Mouse (Mus musculus) forebrain, embryonic 11.5 days (tissue): ENCODE data around the gene Fgf9. TPM values are rescaled to one million over a fixed set of nuclear protein-coding genes. Genes with fewer than 3 reads are reported as not detected.

Experiments
- ATAC-seq: fragments of 200-750 bp; cut with Nextera tagmentation; replicated peaks from 2 replicates; pipeline ENCODE4 v1.8.0; 2017; ENCODE audit warnings: moderate TSS enrichment; ENCODE audit not compliant: low FRiP score
- DNase-seq: peaks from one replicate; pipeline ENCODE4 v3.0.0-alpha.2; 2017; ENCODE audit warnings: low spot score
- H3K27ac ChIP-seq: fragments of 300-500 bp; sonication (generic); 2 replicates; pipeline ENCODE4 v1.5.1; 2014; ENCODE audit warnings: low read depth, low read length
- H3K27me3 ChIP-seq: fragments of 300-500 bp; sonication (generic); 2 replicates; pipeline ENCODE4 v1.6.1; 2014; ENCODE audit warnings: mild to moderate bottlenecking, low read length, mixed read lengths; ENCODE audit not compliant: control insufficient read depth, insufficient read depth
- H3K36me3 ChIP-seq: fragments of 300-500 bp; sonication (generic); 2 replicates; pipeline ENCODE4 v1.6.1; 2014; ENCODE audit warnings: mild to moderate bottlenecking, low read length, moderate library complexity, mixed read lengths; ENCODE audit not compliant: control insufficient read depth, insufficient read depth
- H3K4me1 ChIP-seq: fragments of 300-500 bp; sonication (generic); replicated peaks from 2 replicates; pipeline ENCODE4 v1.6.1; 2014; ENCODE audit warnings: low read length, mixed read lengths; ENCODE audit not compliant: control insufficient read depth, insufficient read depth
- H3K4me2 ChIP-seq: fragments of 300-500 bp; sonication (generic); 2 replicates; pipeline ENCODE4 v1.6.1; 2014; ENCODE audit warnings: low read depth, mild to moderate bottlenecking, low read length, moderate library complexity, mixed read lengths; ENCODE audit not compliant: severe bottlenecking
- H3K4me3 ChIP-seq: fragments of 300-500 bp; sonication (generic); 2 replicates; pipeline ENCODE4 v1.5.1; 2014; ENCODE audit warnings: low read depth, low read length
- H3K9ac ChIP-seq: fragments of 300-500 bp; sonication (generic); 2 replicates; pipeline ENCODE4 v1.6.1; 2014; ENCODE audit warnings: low read length
- H3K9me3 ChIP-seq: fragments of 300-500 bp; sonication (generic); 2 replicates; pipeline ENCODE4 v1.6.1; 2016; ENCODE audit warnings: low read length, mixed read lengths; ENCODE audit not compliant: control insufficient read depth
- WGBS: fragments of 180-500 bp; shearing (Covaris S2); extraction: QIAGEN DNeasy Blood & Tissue Kit; methylation state at CpG from one replicate; pipeline ENCODE4 v1.1.7; 2014; 5-methylcytosine and 5-hydroxymethylcytosine counted together
- polyA plus RNA-seq: library from polyadenylated mRNA; unstranded; fragments of >200 nt; fragmentation: Nextera tagmentation; extraction: Ambion mirVana; gene quantifications from 2 replicates; pipeline ENCODE4 v1.2.1, GENCODE M21; 2014

Gene Fgf9
- polyA plus RNA-seq, 1 experiment from 2014 or later = 2.2 TPM

GRCm38 (mm10) chr14:58104266-58104665 lies 33.9 kb downstream of the Fgf9 start:
- H3K36me3 ChIP-seq = no peaks in the 10 kb centered on the region
- ATAC-seq = no peak
- H3K4me1 ChIP-seq = no peaks in the 10 kb centered on the region
- no peak overlapping the region for H3K4me2 ChIP-seq
- H3K27ac ChIP-seq = no peak overlapping the region
- no peaks in the 10 kb centered on the region for H3K27me3 ChIP-seq
- WGBS = 72% methylated on average over 8 of the region's 8 CpGs
- H3K9ac ChIP-seq = no peak overlapping the region
- H3K4me3 ChIP-seq = no peak overlapping the region
- no peaks in the 10 kb centered on the region for H3K9me3 ChIP-seq
- DNase-seq = no peak

GRCm38 (mm10) chr14:58105596-58105995 lies 35.2 kb downstream of the Fgf9 start:
- ATAC-seq = no peak
- Histone ChIP-seq H3K4me1 (no peaks in the 10 kb centered on the region), H3K9me3 (no peaks in the 10 kb centered on the region), H3K36me3 (no peaks in the 10 kb centered on the region), H3K27me3 (no peaks in the 10 kb centered on the region), H3K9ac (no peak overlapping the region), H3K4me3 (no peak overlapping the region), H3K27ac (no peak overlapping the region), H3K4me2 (no peak overlapping the region)
- no peak for DNase-seq
- WGBS = 88% methylated on average over 5 of the region's 5 CpGs

GRCm38 (mm10) chr14:58109601-58110000 lies 39.3 kb downstream of the Fgf9 start:
- Histone ChIP-seq H3K9ac (no peak overlapping the region), H3K36me3 (no peaks in the 10 kb centered on the region), H3K4me2 (no peak overlapping the region), H3K27ac (no peak overlapping the region), H3K9me3 (no peaks in the 10 kb centered on the region), H3K27me3 (no peaks in the 10 kb centered on the region), H3K4me3 (no peak overlapping the region), H3K4me1 (no peaks in the 10 kb centered on the region)
- no peak for ATAC-seq
- DNase-seq = no peak
- WGBS = 94% methylated on average over 9 of the region's 9 CpGs

- no peak for ATAC-seq
- 90% methylated on average over 10 of the region's 10 CpGs for WGBS
- Histone ChIP-seq H3K4me2 (no peak overlapping the region), H3K9ac (no peak overlapping the region), H3K9me3 (no peaks in the 10 kb centered on the region), H3K36me3 (no peaks in the 10 kb centered on the region), H3K4me1 (no peaks in the 10 kb centered on the region), H3K4me3 (no peak overlapping the region), H3K27ac (no peak overlapping the region), H3K27me3 (no peaks in the 10 kb centered on the region)
- no peak for DNase-seq
These were observed 41.2 kb downstream of the Fgf9 start for GRCm38 (mm10) chr14:58111562-58111961.

DNA sequence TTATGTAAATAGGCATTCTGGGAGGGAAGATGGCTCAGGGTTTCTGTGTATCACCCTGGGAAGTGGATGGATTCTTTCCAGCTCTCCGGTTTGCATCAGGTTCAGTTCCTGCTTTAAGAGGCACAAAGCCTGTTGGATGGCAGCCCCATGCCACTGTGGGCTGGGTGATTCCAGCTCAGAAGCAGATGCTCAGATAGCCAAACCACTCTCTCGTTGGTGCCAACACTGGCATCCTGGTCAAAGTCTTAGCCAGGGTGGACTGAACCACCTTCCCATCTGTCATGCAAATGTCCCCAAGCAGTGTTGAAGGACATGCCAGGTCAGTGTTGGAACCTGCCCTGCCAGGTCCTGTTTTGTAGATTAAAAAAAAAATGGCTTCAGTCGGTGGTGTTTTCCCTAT lies 42.0 kb downstream of the Fgf9 start:
- H3K27ac ChIP-seq = no peak overlapping the region
- H3K4me1 ChIP-seq = no peaks in the 10 kb centered on the region
- DNase-seq (no peak), ATAC-seq (no peak)
- H3K9ac ChIP-seq = no peak overlapping the region
- no peak overlapping the region for H3K4me3 ChIP-seq
- H3K27me3 ChIP-seq = no peaks in the 10 kb centered on the region
- no peak overlapping the region for H3K4me2 ChIP-seq
- H3K9me3 ChIP-seq = no peaks in the 10 kb centered on the region
- WGBS = 67% methylated on average over 3 of the region's 3 CpGs
- no peaks in the 10 kb centered on the region for H3K36me3 ChIP-seq

- DNase-seq = no peak
- WGBS = 83% methylated on average over 6 of the region's 6 CpGs
These were observed 42.8 kb downstream of the Fgf9 start for GRCm38 (mm10) chr14:58113180-58113579.

DNA sequence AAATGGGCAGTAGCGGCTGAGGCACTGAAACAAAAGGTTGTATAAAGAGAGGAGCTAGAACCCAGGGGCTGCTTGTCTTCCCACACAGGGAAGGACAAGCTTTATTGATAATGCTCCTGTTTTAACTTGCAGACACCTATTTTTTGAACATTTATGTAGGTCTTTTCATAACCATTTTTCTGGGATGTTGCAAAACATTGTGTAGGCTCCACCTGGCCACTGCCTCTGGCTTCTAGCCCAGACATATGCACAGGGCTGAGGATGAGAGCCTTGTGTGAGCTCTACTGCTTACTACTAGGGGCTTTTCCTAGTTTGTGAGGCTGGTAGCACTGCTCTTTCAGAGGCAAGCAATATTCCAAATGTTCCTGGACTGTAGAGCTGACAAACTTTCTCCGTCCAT lies 43.8 kb downstream of the Fgf9 start:
- ATAC-seq = no peak
- no peaks in the 10 kb centered on the region for H3K36me3 ChIP-seq
- DNase-seq = no peak
- no peaks in the 10 kb centered on the region for H3K4me1 ChIP-seq
- H3K9ac ChIP-seq = no peak overlapping the region
- H3K9me3 ChIP-seq = no peaks in the 10 kb centered on the region
- H3K27ac ChIP-seq = no peak overlapping the region
- H3K4me3 ChIP-seq = no peak overlapping the region
- H3K27me3 ChIP-seq = no peaks in the 10 kb centered on the region
- WGBS = 84% methylated on average over 2 of the region's 2 CpGs
- no peak overlapping the region for H3K4me2 ChIP-seq

More at GRCm38 (mm10) chr14:58113180-58113579, 42.8 kb downstream of the Fgf9 start:
- ATAC-seq = no peak
- H3K27me3 ChIP-seq = no peaks in the 10 kb centered on the region
- H3K9me3 ChIP-seq = no peaks in the 10 kb centered on the region
- no peak overlapping the region for H3K9ac ChIP-seq
- no peak overlapping the region for H3K4me3 ChIP-seq
- no peaks in the 10 kb centered on the region for H3K36me3 ChIP-seq
- no peaks in the 10 kb centered on the region for H3K4me1 ChIP-seq
- H3K4me2 ChIP-seq = no peak overlapping the region
- no peak overlapping the region for H3K27ac ChIP-seq

GRCm38 (mm10) chr14:58124625-58125024 lies 54.3 kb downstream of the Fgf9 start:
- Histone ChIP-seq H3K27ac (no peak overlapping the region), H3K36me3 (no peaks in the 10 kb centered on the region), H3K9ac (no peak overlapping the region), H3K4me1 (no peaks in the 10 kb centered on the region), H3K4me3 (no peak overlapping the region), H3K27me3 (no peaks in the 10 kb centered on the region), H3K9me3 (no peaks in the 10 kb centered on the region), H3K4me2 (no peak overlapping the region)
- DNase-seq (no peak), ATAC-seq (no peak)

DNA sequence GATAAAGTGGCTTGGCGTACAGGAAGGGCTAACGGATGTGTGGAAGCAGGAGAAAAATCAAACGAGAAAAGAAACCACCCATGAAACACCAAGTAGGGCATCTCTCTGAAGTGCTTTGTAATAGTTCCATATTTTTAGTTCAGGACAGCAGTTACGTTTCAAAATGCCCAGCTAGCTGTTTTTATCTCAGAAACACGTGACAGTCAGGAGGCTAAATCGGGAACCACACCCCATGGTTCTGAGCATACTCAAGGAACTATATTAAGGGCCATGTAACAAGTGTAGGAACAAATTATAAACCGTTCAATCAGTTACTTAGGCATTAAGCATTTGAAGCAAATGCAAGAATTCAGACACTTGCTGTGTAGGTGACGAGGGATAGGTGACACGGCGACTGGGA lies 56.2 kb downstream of the Fgf9 start:
- no peaks in the 10 kb centered on the region for H3K9me3 ChIP-seq
- no peak for DNase-seq
- no peak overlapping the region for H3K4me2 ChIP-seq
- H3K36me3 ChIP-seq = no peaks in the 10 kb centered on the region
- H3K9ac ChIP-seq = no peak overlapping the region
- no peaks in the 10 kb centered on the region for H3K27me3 ChIP-seq
- WGBS = 92% methylated on average over 10 of the region's 10 CpGs
- no peak overlapping the region for H3K4me3 ChIP-seq
- no peaks in the 10 kb centered on the region for H3K4me1 ChIP-seq
- no peak for ATAC-seq
- no peak overlapping the region for H3K27ac ChIP-seq
